22 mouse cellular contexts compared by ENCODE assay signal in genomic region chr1:156116770-156117169, GRCm38 (mm10).
DNase-seq lines count a peak whose midpoint lies in the region; ATAC-seq and TF ChIP-seq lines count a peak whose summit lies in the region.
"Had no signal": no experiment of that assay in that cellular context is flagged by ENCODE, and none has a peak within 500 bp of the region (broad histone marks: within the 10 kb centered on the region; RNA-seq: fewer than 3 reads in every experiment).

No protein-coding gene starts in this region.

- DNase-seq in liver, embryonic 11.5 days (ENCODE audit: low spot score): no peak
- DNase-seq in liver (no peak), MEL (ENCODE audit: low read depth, low spot score) (peak; percentile 77)
- DNase-seq in liver, embryonic 14.5 days (ENCODE audit: low read depth in 3 of 3, low spot score in 3 of 3): no peak
- no peak for DNase-seq in spleen, postnatal 36 days (ENCODE audit: low spot score in 2 of 2)
- DNase-seq in gastrocnemius, adult 18-20 months (ENCODE audit: low spot score): no peak
- DNase-seq: adrenal gland, adult 2 months; adrenal gland, postnatal 14 days; adrenal gland, postnatal 36 days; B cell, adult 2 months; cerebellum, adult 11-12 months; cerebellum, adult 2 months; cerebellum, adult 9-10 months; cerebellum, postnatal 10 days; cerebellum, postnatal 25 days had no signal

- H3K9me3 ChIP-seq in liver, embryonic 11.5 days (ENCODE audit: control insufficient read depth, low read length): no peaks in the 10 kb centered on the region
- H3K9me3 ChIP-seq in MEL (replicated peaks; ENCODE audit: insufficient read depth, low read length): no peaks in the 10 kb centered on the region
- H3K9me3 ChIP-seq in liver, embryonic 14.5 days (ENCODE audit: control insufficient read depth, low read length): no peaks in the 10 kb centered on the region
- H3K9me3 ChIP-seq: embryonic facial prominence, embryonic 10.5 days; embryonic facial prominence, embryonic 12.5 days; forebrain, embryonic 13.5 days; forebrain, embryonic 15.5 days; G1E had no signal

- H3K27me3 ChIP-seq in liver, embryonic 11.5 days (replicated peaks; ENCODE audit: control insufficient read depth, insufficient read depth, low read length): no peaks in the 10 kb centered on the region
- H3K27me3 ChIP-seq in MEL (ENCODE audit: control insufficient read depth in 1 of 2, insufficient read depth in 2 of 2, low read length in 2 of 2): no peaks in the 10 kb centered on the region
- no peaks in the 10 kb centered on the region for H3K27me3 ChIP-seq in liver, embryonic 14.5 days (ENCODE audit: control insufficient read depth, insufficient read depth, low read length)
- H3K27me3 ChIP-seq: embryonic facial prominence, embryonic 12.5 days; forebrain, embryonic 13.5 days; forebrain, embryonic 15.5 days had no signal

- TF ChIP-seq CTCF in MEL (IDR thresholded peaks at IDR 0.05 in 2 of 3, conservative IDR thresholded peaks at IDR 0.05 in 1 of 3; ENCODE audit: control insufficient read depth in 1 of 3, insufficient read depth in 1 of 3, low read depth in 2 of 3, low read length in 3 of 3, poor library complexity in 1 of 3, severe bottlenecking in 1 of 3): no peak
- no peak for TF ChIP-seq CTCF in liver, embryonic 14.5 days (IDR thresholded peaks at IDR 0.05; ENCODE audit: low read depth)

- H3K79me2 ChIP-seq in MEL (ENCODE audit: control insufficient read depth, insufficient read depth, low read length, poor library complexity): no peaks in the 10 kb centered on the region

- TF ChIP-seq POLR2A in MEL (IDR thresholded peaks at IDR 0.05; ENCODE audit: control insufficient read depth in 1 of 2, insufficient read depth in 1 of 2, low read depth in 1 of 2, low read length in 2 of 2, poor library complexity in 1 of 2): no peak

- H3K27ac ChIP-seq in liver, embryonic 11.5 days (ENCODE audit: low read depth, low read length): no peak overlapping the region
- H3K27ac ChIP-seq in MEL (ENCODE audit: control insufficient read depth, low read depth, low read length): no peak overlapping the region
- H3K27ac ChIP-seq in liver, embryonic 14.5 days: no peak overlapping the region
- H3K27ac ChIP-seq: embryonic facial prominence, embryonic 10.5 days; embryonic facial prominence, embryonic 12.5 days; forebrain, embryonic 13.5 days; forebrain, embryonic 15.5 days had no signal

- TF ChIP-seq EP300 in MEL (IDR thresholded peaks at IDR 0.05; ENCODE audit: low read depth in 1 of 2, low read length in 2 of 2): no peak
- TF ChIP-seq EP300 in liver, embryonic 14.5 days (IDR thresholded peaks at IDR 0.05; ENCODE audit: low read depth): no peak

- H3K4me2 ChIP-seq in liver, embryonic 11.5 days: no peak overlapping the region
- no peak overlapping the region for H3K4me2 ChIP-seq in liver, embryonic 14.5 days (ENCODE audit: low read depth)
- H3K4me2 ChIP-seq: embryonic facial prominence, embryonic 12.5 days; forebrain, embryonic 13.5 days; forebrain, embryonic 15.5 days had no signal

- 12% methylated on average over 3 of the region's 3 CpGs for WGBS in liver, embryonic 11.5 days
- WGBS in liver, embryonic 14.5 days (ENCODE audit: insufficient replicate concordance): 3% methylated on average over 3 of the region's 3 CpGs

- no peaks in the 10 kb centered on the region for H3K36me3 ChIP-seq in liver, embryonic 11.5 days (ENCODE audit: control insufficient read depth, insufficient read depth, low read length)
- H3K36me3 ChIP-seq in MEL (ENCODE audit: control insufficient read depth in 1 of 2, insufficient read depth in 2 of 2, low read length in 2 of 2): peaks cover 0 to 20% of the 10 kb centered on the region in 2 experiments; a peak in 2 of 4 replicates
- no peaks in the 10 kb centered on the region for H3K36me3 ChIP-seq in liver, embryonic 14.5 days (replicated peaks; ENCODE audit: control insufficient read depth, insufficient read depth, low read depth)
- H3K36me3 ChIP-seq: embryonic facial prominence, embryonic 10.5 days; embryonic facial prominence, embryonic 12.5 days; forebrain, embryonic 15.5 days; G1E had no signal

- H3K9ac ChIP-seq in liver, embryonic 11.5 days (ENCODE audit: low read depth, low read length): no peak overlapping the region
- H3K9ac ChIP-seq in MEL (ENCODE audit: control insufficient read depth, low read depth, low read length, poor library complexity, severe bottlenecking): no peak overlapping the region
- H3K9ac ChIP-seq in liver, embryonic 14.5 days (replicated peaks): no peak overlapping the region
- H3K9ac ChIP-seq: embryonic facial prominence, embryonic 12.5 days; forebrain, embryonic 13.5 days; forebrain, embryonic 15.5 days had no signal

- TF ChIP-seq RAD21 in MEL (IDR thresholded peaks at IDR 0.05; ENCODE audit: low read depth, low read length): no peak

- H3K4me1 ChIP-seq in liver, embryonic 11.5 days (replicated peaks; ENCODE audit: control insufficient read depth, insufficient read depth, low read length): peaks cover 29% of the 10 kb centered on the region
- peaks cover 4 to 31% of the 10 kb centered on the region in 2 experiments; a peak in 3 of 4 replicates for H3K4me1 ChIP-seq in MEL (ENCODE audit: control insufficient read depth in 1 of 2, insufficient read depth in 2 of 2, low read length in 2 of 2)
- peaks cover 0 to 30% of the 10 kb centered on the region in 2 experiments; a peak in 3 of 4 replicates for H3K4me1 ChIP-seq in liver, embryonic 14.5 days (replicated peaks; ENCODE audit: control insufficient read depth in 2 of 2, insufficient read depth in 2 of 2, low read length in 1 of 2)

- H3K4me3 ChIP-seq in liver, embryonic 11.5 days (ENCODE audit: low read depth, low read length): no peak overlapping the region
- no peak overlapping the region for H3K4me3 ChIP-seq in MEL (ENCODE audit: control insufficient read depth in 1 of 2, insufficient read depth in 1 of 2, low read depth in 2 of 2, low read length in 2 of 2)
- H3K4me3 ChIP-seq in liver, embryonic 14.5 days (ENCODE audit: insufficient read depth in 1 of 2, low read depth in 2 of 2, low read length in 2 of 2): no peak overlapping the region
- H3K4me3 ChIP-seq: embryonic facial prominence, embryonic 10.5 days; embryonic facial prominence, embryonic 12.5 days; forebrain, embryonic 13.5 days; forebrain, embryonic 15.5 days had no signal

- peak; percentile 67; the same call in 1 of the 2 replicates for ATAC-seq in liver, embryonic 11.5 days (replicated peaks; ENCODE audit: low FRiP score)
- peak; percentile 28; the same call in 1 of the 2 replicates for ATAC-seq in liver, embryonic 14.5 days (ENCODE audit: insufficient read depth)
- peak; percentile 64 for ATAC-seq in megakaryocyte-erythroid progenitor cell, adult 5-6 weeks (replicated peaks; ENCODE audit: low FRiP score, low TSS enrichment, poor library complexity, severe bottlenecking)
- ATAC-seq: CD4-positive, CD25-positive, alpha-beta regulatory T cell, adult 4 months; forebrain, embryonic 13.5 days; forebrain, embryonic 15.5 days had no signal

TF ChIP-seq in MEL, 35 proteins besides CTCF, POLR2A, EP300 and RAD21:
- TF ChIP-seq USF1 (IDR thresholded peaks at IDR 0.05; ENCODE audit: low read depth, low read length) (no peak), ZNF384 (IDR thresholded peaks at IDR 0.05; ENCODE audit: low read depth, low read length) (no peak), RCOR1 (IDR thresholded peaks at IDR 0.05; ENCODE audit: low read depth, low read length) (0 out of 2 replicates have a peak, but pooled peaks have one; percentile 17), MXI1 (IDR thresholded peaks at IDR 0.05; ENCODE audit: low read depth, low read length) (no peak), USF2 (IDR thresholded peaks at IDR 0.05; ENCODE audit: borderline replicate concordance in 1 of 2, insufficient read depth in 1 of 2, low read depth in 1 of 2, low read length in 2 of 2) (no peak), MAFK (IDR thresholded peaks at IDR 0.05; ENCODE audit: borderline replicate concordance, low read depth, low read length) (no peak), CHD1 (IDR thresholded peaks at IDR 0.05; ENCODE audit: low read depth, low read length) (no peak), ETS1 (IDR thresholded peaks at IDR 0.05; ENCODE audit: low read depth, low read length) (no peak), JUND (IDR thresholded peaks at IDR 0.05; ENCODE audit: low read depth, low read length) (no peak), ZC3H11A (IDR thresholded peaks at IDR 0.05; ENCODE audit: low read depth, low read length) (no peak), MYB (IDR thresholded peaks at IDR 0.05; ENCODE audit: low read depth, low read length) (no peak), POLR2AphosphoS5 (IDR thresholded peaks at IDR 0.05; ENCODE audit: borderline replicate concordance, low read depth, low read length) (no peak), ZMIZ1 (IDR thresholded peaks at IDR 0.05; ENCODE audit: low read depth, low read length) (no peak), MAX (IDR thresholded peaks at IDR 0.05; ENCODE audit: low read length) (no peak), NELFE (IDR thresholded peaks at IDR 0.05; ENCODE audit: low read depth, low read length) (no peak), GATA1 (IDR thresholded peaks at IDR 0.05; ENCODE audit: low read depth, low read length) (peak; percentile 58), ZKSCAN1 (IDR thresholded peaks at IDR 0.05; ENCODE audit: low read depth, low read length) (no peak)
